In the genomic region with DNA sequence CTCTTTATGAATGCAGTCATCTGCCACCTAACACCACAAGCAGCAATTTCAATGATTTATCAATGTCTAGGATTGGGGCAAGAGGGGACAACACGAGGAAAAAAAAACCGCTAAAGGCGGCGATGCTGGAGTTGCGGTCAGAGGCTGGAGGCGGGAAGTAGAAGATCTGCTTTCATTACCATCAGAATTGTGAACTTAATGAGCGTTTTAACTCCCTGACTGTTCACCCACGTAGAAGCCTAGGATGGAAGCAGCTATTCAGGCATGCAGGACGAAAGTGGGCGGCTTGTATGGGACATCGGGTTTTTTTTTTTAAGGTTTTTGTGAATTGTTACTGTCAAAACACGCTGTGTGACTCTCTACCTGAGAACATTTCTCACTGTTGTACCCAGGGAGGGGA, we compare ENCODE assay signal across 14 mouse cellular contexts. TPM values are rescaled to one million over a fixed set of nuclear protein-coding genes. Genes with fewer than 3 reads are reported as not detected.
DNase-seq lines count a peak whose midpoint lies in the region; ATAC-seq and TF ChIP-seq lines count a peak whose summit lies in the region.
"Had no signal": no experiment of that assay in that cellular context is flagged by ENCODE, and none has a peak within 500 bp of the region (broad histone marks: within the 10 kb centered on the region; RNA-seq: fewer than 3 reads in every experiment).

No protein-coding gene starts in this region.

- TF ChIP-seq CTCF in kidney, postnatal 0 days (IDR thresholded peaks at IDR 0.05; ENCODE audit: low read depth) = no peak
- no peak for TF ChIP-seq CTCF in cerebellum, adult 2 months (IDR thresholded peaks at IDR 0.05; ENCODE audit: borderline replicate concordance, insufficient read depth, low read depth, low read length)

- no peak for TF ChIP-seq POLR2A in cerebellum, adult 2 months (IDR thresholded peaks at IDR 0.05; ENCODE audit: borderline replicate concordance, insufficient read depth, low read length)

- no peak for ATAC-seq in kidney, postnatal 0 days (replicated peaks; ENCODE audit: low FRiP score, low read depth)
- no peak for ATAC-seq in embryonic facial prominence, embryonic 14.5 days (ENCODE audit: low read depth)
- ATAC-seq in hindbrain, embryonic 15.5 days (ENCODE audit: low FRiP score, low read depth) = no peak
- ATAC-seq in neural tube, embryonic 14.5 days (ENCODE audit: low read depth) = no peak
- ATAC-seq: inflammation-experienced regulatory T-cells, adult 6 months; lung, postnatal 0 days had no signal

- no peak overlapping the region for H3K27ac ChIP-seq in kidney, postnatal 0 days
- no peak overlapping the region for H3K27ac ChIP-seq in embryonic facial prominence, embryonic 14.5 days (replicated peaks; ENCODE audit: low read depth, low read length)
- no peak overlapping the region for H3K27ac ChIP-seq in hindbrain, embryonic 15.5 days (replicated peaks)
- no peak overlapping the region for H3K27ac ChIP-seq in neural tube, embryonic 14.5 days (ENCODE audit: low read depth, low read length)
- no peak overlapping the region for H3K27ac ChIP-seq in cerebellum, adult 2 months (ENCODE audit: insufficient read depth, low read length)
- H3K27ac ChIP-seq: heart, embryonic 10.5 days; limb, embryonic 15.5 days had no signal

- H3K27me3 ChIP-seq in kidney, postnatal 0 days (ENCODE audit: insufficient read depth, low read length) = no peaks in the 10 kb centered on the region
- H3K27me3 ChIP-seq in embryonic facial prominence, embryonic 14.5 days (replicated peaks; ENCODE audit: control insufficient read depth, insufficient read depth, low read length) = peaks cover 10% of the 10 kb centered on the region; the same call in 1 of the 2 replicates
- H3K27me3 ChIP-seq in hindbrain, embryonic 15.5 days = no peaks in the 10 kb centered on the region
- no peaks in the 10 kb centered on the region for H3K27me3 ChIP-seq in neural tube, embryonic 14.5 days (ENCODE audit: control insufficient read depth, insufficient read depth, low read length)
- no peaks in the 10 kb centered on the region for H3K27me3 ChIP-seq in cerebellum, adult 2 months (ENCODE audit: control insufficient read depth, insufficient read depth, low read length)

- peaks cover 5% of the 10 kb centered on the region; the same call in 1 of the 2 replicates for H3K4me1 ChIP-seq in kidney, postnatal 0 days (replicated peaks; ENCODE audit: insufficient read depth, low read length)
- H3K4me1 ChIP-seq in embryonic facial prominence, embryonic 14.5 days (ENCODE audit: control insufficient read depth, insufficient read depth, low read length) = no peaks in the 10 kb centered on the region
- H3K4me1 ChIP-seq in hindbrain, embryonic 15.5 days (replicated peaks) = peaks cover 8% of the 10 kb centered on the region; the same call in 1 of the 2 replicates
- H3K4me1 ChIP-seq in neural tube, embryonic 14.5 days (ENCODE audit: control insufficient read depth, insufficient read depth, low read length) = no peaks in the 10 kb centered on the region
- no peaks in the 10 kb centered on the region for H3K4me1 ChIP-seq in cerebellum, adult 2 months (ENCODE audit: control insufficient read depth, insufficient read depth, low read length)
- H3K4me1 ChIP-seq: limb, embryonic 15.5 days had no signal

- no peaks in the 10 kb centered on the region for H3K9me3 ChIP-seq in kidney, postnatal 0 days (replicated peaks; ENCODE audit: low read length)
- H3K9me3 ChIP-seq in embryonic facial prominence, embryonic 14.5 days (ENCODE audit: control insufficient read depth, low read length) = no peaks in the 10 kb centered on the region
- H3K9me3 ChIP-seq in hindbrain, embryonic 15.5 days = no peaks in the 10 kb centered on the region
- H3K9me3 ChIP-seq in neural tube, embryonic 14.5 days (ENCODE audit: control insufficient read depth, low read length) = no peaks in the 10 kb centered on the region
- H3K9me3 ChIP-seq: heart, embryonic 10.5 days; limb, embryonic 15.5 days had no signal

- 15% methylated on average over 12 of the region's 12 CpGs for WGBS in kidney, postnatal 0 days
- 39% methylated on average over 12 of the region's 12 CpGs for WGBS in embryonic facial prominence, embryonic 14.5 days
- 23% methylated on average over 12 of the region's 12 CpGs for WGBS in hindbrain, embryonic 15.5 days
- 16% methylated on average over 12 of the region's 12 CpGs for WGBS in neural tube, embryonic 14.5 days
- 34% methylated on average over 12 of the region's 12 CpGs for WGBS in cerebellum, adult 2 months

- no peak overlapping the region for H3K9ac ChIP-seq in kidney, postnatal 0 days (ENCODE audit: low read depth, low read length)
- no peak overlapping the region for H3K9ac ChIP-seq in embryonic facial prominence, embryonic 14.5 days (ENCODE audit: low read depth, low read length)
- no peak overlapping the region for H3K9ac ChIP-seq in hindbrain, embryonic 15.5 days
- no peak overlapping the region for H3K9ac ChIP-seq in neural tube, embryonic 14.5 days (replicated peaks; ENCODE audit: low read depth, low read length)
- H3K9ac ChIP-seq: limb, embryonic 15.5 days had no signal

- peak; percentile 51 for DNase-seq in kidney, postnatal 0 days (ENCODE audit: low spot score)
- no peak for DNase-seq in kidney, adult 9 months
- no peak for DNase-seq in embryonic facial prominence, embryonic 14.5 days (ENCODE audit: low spot score)
- DNase-seq in gastrocnemius, adult 8-10 months (ENCODE audit: low spot score in 2 of 2) = no peak
- no peak for DNase-seq in lung, adult 18-20 months
- DNase-seq in cerebellum, adult 2 months = no peak

- no peak overlapping the region for H3K4me3 ChIP-seq in kidney, postnatal 0 days (replicated peaks; ENCODE audit: low read depth, low read length)
- H3K4me3 ChIP-seq in embryonic facial prominence, embryonic 14.5 days (ENCODE audit: low read depth, low read length) = no peak overlapping the region
- H3K4me3 ChIP-seq in hindbrain, embryonic 15.5 days = no peak overlapping the region
- H3K4me3 ChIP-seq in neural tube, embryonic 14.5 days (ENCODE audit: low read depth, low read length) = no peak overlapping the region
- no peak overlapping the region for H3K4me3 ChIP-seq in cerebellum, adult 2 months (replicated peaks; ENCODE audit: insufficient read depth, low read depth, low read length)
- H3K4me3 ChIP-seq: heart, embryonic 10.5 days; limb, embryonic 15.5 days had no signal

- no peaks in the 10 kb centered on the region for H3K36me3 ChIP-seq in kidney, postnatal 0 days (ENCODE audit: insufficient read depth, low read length)
- no peaks in the 10 kb centered on the region for H3K36me3 ChIP-seq in embryonic facial prominence, embryonic 14.5 days (ENCODE audit: control insufficient read depth, insufficient read depth, low read length)
- no peaks in the 10 kb centered on the region for H3K36me3 ChIP-seq in hindbrain, embryonic 15.5 days
- H3K36me3 ChIP-seq in neural tube, embryonic 14.5 days (ENCODE audit: control insufficient read depth, insufficient read depth, low read length) = no peaks in the 10 kb centered on the region
- H3K36me3 ChIP-seq: heart, embryonic 10.5 days; limb, embryonic 15.5 days had no signal

- H3K4me2 ChIP-seq in kidney, postnatal 0 days (ENCODE audit: low read length) = peak overlapping the region; percentile 43
- peak overlapping the region; percentile 23; the same call in 1 of the 2 replicates for H3K4me2 ChIP-seq in embryonic facial prominence, embryonic 14.5 days (ENCODE audit: low read depth, low read length)
- peak overlapping the region; percentile 43 for H3K4me2 ChIP-seq in hindbrain, embryonic 15.5 days
- peak overlapping the region; percentile 15; the same call in 1 of the 2 replicates for H3K4me2 ChIP-seq in neural tube, embryonic 14.5 days (ENCODE audit: low read depth, low read length)
- H3K4me2 ChIP-seq: limb, embryonic 15.5 days had no signal

RNA-seq across cellular contexts. Expression of gene Htr3b, which starts 3.5 kb away (rescaled TPM):
- polyA plus RNA-seq in kidney, postnatal 0 days (2015; fragmentation: Nextera tagmentation; extraction: Ambion mirVana) = 0.09 TPM in 1 of 2 replicates, not detected in the other
- polyA plus RNA-seq in embryonic facial prominence, embryonic 14.5 days (2014; fragmentation: Nextera tagmentation; extraction: Ambion mirVana) = 1.1 TPM in 2 replicates
- 0.18 and 0.92 TPM in 2 replicates for polyA plus RNA-seq in hindbrain, embryonic 15.5 days (2015; fragmentation: Nextera tagmentation; extraction: Ambion mirVana)
- polyA plus RNA-seq in neural tube, embryonic 14.5 days (2014; fragmentation: Nextera tagmentation; extraction: Ambion mirVana) = 0.27 and 2.2 TPM in 2 replicates
- not detected for total RNA-seq in gastrocnemius, adult 8-10 months (2022)
- polyA plus RNA-seq in cerebellum, adult 2 months (2012; rRNA removed) = not detected in 2 replicates
- total RNA-seq: layer of hippocampus, postnatal 36 days had no signal
- polyA plus RNA-seq: cortical plate, adult 2 months; heart, embryonic 10.5 days; inflammation-experienced regulatory T-cells, adult 6 months; limb, embryonic 15.5 days; lung, postnatal 0 days had no signal

RNA-seq across cellular contexts. Expression of gene Usp28, which starts 23.9 kb away (rescaled TPM):
- 12.1 and 14.4 TPM in 2 replicates for polyA plus RNA-seq in kidney, postnatal 0 days (2015; fragmentation: Nextera tagmentation; extraction: Ambion mirVana)
- polyA plus RNA-seq in embryonic facial prominence, embryonic 14.5 days (2014; fragmentation: Nextera tagmentation; extraction: Ambion mirVana) = 36.2 and 40.3 TPM in 2 replicates
- polyA plus RNA-seq in hindbrain, embryonic 15.5 days (2015; fragmentation: Nextera tagmentation; extraction: Ambion mirVana) = 31.0 and 31.4 TPM in 2 replicates
- 39.0 and 40.5 TPM in 2 replicates for polyA plus RNA-seq in neural tube, embryonic 14.5 days (2014; fragmentation: Nextera tagmentation; extraction: Ambion mirVana)
- total RNA-seq in gastrocnemius, adult 8-10 months (2022) = 10 to 100 TPM; 55.1 to 68.8 (median 65.2) TPM
- 78.3 and 94.3 TPM in 2 replicates for polyA plus RNA-seq in cerebellum, adult 2 months (2012; rRNA removed)

RNA-seq across cellular contexts. Expression of gene Htr3a, which starts 50.4 kb away (rescaled TPM):
- polyA plus RNA-seq in kidney, postnatal 0 days (2015; fragmentation: Nextera tagmentation; extraction: Ambion mirVana) = 0.28 and 0.46 TPM in 2 replicates
- 3.4 and 4.4 TPM in 2 replicates for polyA plus RNA-seq in embryonic facial prominence, embryonic 14.5 days (2014; fragmentation: Nextera tagmentation; extraction: Ambion mirVana)
- 1.3 and 3.6 TPM in 2 replicates for polyA plus RNA-seq in hindbrain, embryonic 15.5 days (2015; fragmentation: Nextera tagmentation; extraction: Ambion mirVana)
- polyA plus RNA-seq in neural tube, embryonic 14.5 days (2014; fragmentation: Nextera tagmentation; extraction: Ambion mirVana) = 1.6 and 4.5 TPM in 2 replicates
- not detected for total RNA-seq in gastrocnemius, adult 8-10 months (2022)
- polyA plus RNA-seq in cerebellum, adult 2 months (2012; rRNA removed) = 1.6 and 1.8 TPM in 2 replicates
- polyA plus RNA-seq: inflammation-experienced regulatory T-cells, adult 6 months had no signal
